Mouse (Mus musculus): ENCODE measurements around the gene Pnpla2.

Pnpla2 gene

GRCm38 (mm10) chr7:141467230-141468030 is 12.4 kb downstream of the Pnpla2 start, which contains the start of gene Cd151:
TSS of gene Cd151 (plus strand) at chr7:141467392.
- in situ Hi-C loops (cut with MboI): no loop called here

- in situ Hi-C loops (cut with MboI): no loop called here
Observed at GRCm38 (mm10) chr7:141468164-141468521, 13.1 kb downstream of the Pnpla2 start.

DNA sequence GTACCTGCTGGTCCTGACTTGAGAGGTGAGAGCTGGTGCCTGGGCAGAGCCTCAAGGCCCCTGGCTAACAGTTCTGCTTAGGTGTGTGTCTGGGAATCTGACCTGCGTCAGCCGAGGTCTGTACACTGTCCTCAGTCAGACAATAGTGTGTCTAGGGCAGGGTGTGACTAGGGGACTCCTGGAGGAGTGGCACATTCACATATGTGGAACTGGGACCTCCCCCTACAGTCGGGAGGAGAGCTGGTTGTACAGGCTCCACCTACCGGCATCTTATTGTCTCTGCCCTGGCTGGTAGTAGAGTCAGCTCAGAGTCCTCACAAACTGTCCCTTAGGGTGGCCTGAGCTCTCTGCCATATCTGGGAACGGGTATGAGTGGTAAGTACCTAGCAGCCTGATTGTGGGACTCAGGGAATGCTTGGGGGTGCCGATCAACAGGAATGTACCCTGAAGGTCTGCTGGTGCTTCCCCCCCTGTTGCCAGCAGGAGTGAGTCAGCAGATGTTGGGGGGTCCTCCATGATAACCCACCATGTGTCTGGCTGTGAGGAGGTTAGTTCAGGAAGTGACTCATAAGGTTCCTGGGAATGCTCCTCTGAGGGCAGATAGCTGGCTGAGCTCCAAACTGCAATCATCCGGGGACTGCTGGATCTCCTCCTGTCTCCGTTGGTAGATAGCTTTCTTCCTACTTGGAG is 13.7 kb downstream of the Pnpla2 start:
- in situ Hi-C loops (cut with MboI): no loop called here

DNA sequence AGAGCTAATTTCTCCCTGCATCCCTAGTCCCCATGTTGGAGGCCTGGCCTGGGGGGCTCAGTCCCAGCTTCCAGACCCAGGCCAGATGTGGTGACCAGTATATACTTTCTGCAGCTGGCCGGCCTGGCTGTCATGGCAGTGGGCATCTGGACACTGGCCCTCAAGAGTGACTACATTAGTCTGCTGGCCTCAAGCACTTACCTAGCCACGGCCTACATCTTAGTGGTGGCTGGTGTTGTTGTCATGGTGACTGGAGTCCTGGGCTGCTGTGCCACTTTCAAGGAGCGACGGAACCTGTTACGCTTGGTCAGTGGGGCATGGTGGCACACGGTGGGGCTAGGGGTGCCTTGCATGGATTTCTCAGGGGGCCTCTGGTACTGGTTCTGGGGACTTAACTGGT is 14.4 kb downstream of the Pnpla2 start:
- in situ Hi-C loops (cut with MboI): no loop called here

- in situ Hi-C loops (cut with MboI): loop anchor here (10.0 kb wide), 1 partner anchor 435 kb away; no protein-coding TSS in a partner anchor
Observed at GRCm38 (mm10) chr7:141469901-141470636, 15.1 kb downstream of the Pnpla2 start.

DNA sequence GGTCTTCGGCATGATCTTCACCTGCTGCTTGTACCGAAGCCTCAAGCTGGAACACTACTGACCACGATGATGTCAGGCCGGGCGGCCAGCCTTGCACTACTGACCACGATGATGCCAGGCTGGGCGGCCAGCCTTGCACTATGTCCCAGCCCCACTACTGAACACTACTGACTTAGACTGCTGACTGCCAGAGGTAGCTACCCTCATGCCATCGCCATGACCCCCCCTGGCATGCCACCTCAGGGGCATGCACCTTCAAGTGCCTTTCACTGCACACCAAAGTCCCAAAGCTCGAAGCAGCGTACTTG is 15.6 kb downstream of the Pnpla2 start:
- in situ Hi-C loops (cut with MboI): loop anchor here (10.0 kb wide), 1 partner anchor 434 kb away; no protein-coding TSS in a partner anchor

DNA sequence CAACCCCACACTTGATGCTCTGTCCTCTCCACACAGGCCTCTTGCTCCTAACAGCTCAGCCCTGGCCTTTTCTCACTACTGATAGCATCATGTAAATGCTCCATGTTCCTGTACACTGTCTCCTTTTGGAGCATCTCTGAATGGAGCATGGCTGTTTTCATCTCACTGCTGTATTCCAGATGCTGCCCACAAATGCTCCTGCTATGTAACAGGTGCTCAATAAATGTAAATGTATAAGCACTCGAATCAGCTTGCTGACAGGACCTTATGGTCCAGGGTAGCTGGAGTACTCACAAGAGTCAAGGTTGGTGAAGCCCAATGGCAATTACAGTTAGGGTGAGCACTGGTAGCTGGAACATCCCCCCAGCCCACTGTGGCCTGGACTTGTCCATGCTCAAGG is 16.2 kb downstream of the Pnpla2 start:
- in situ Hi-C loops (cut with MboI): loop anchor here (10.0 kb wide), 1 partner anchor 434 kb away; no protein-coding TSS in a partner anchor

GRCm38 (mm10) chr7:141472226-141472625 is 17.2 kb downstream of the Pnpla2 start:
- in situ Hi-C loops (cut with MboI): loop anchor here (10.0 kb wide), 1 partner anchor 433 kb away; no protein-coding TSS in a partner anchor

DNA sequence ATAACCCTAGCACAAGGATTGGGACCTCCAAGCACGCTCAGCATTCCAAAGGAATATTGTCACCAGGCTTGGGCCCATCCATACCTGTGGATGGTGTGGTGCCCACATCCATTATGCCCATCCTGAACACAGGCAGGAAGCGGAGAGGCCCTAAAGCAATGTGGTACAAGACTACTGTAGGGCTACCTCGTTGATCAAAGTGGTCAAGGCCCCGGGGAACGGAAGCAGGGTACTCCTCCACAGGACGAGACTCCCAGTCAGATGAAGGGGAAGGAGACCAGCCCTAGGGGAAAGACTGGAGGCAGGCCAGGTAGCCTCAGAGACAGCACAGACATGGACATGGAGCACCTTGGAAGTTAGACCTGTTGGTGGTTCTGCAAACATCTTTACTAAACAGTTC is 17.8 kb downstream of the Pnpla2 start:
- in situ Hi-C loops (cut with MboI): loop anchor here (10.0 kb wide), 1 partner anchor 432 kb away; no protein-coding TSS in a partner anchor

DNA sequence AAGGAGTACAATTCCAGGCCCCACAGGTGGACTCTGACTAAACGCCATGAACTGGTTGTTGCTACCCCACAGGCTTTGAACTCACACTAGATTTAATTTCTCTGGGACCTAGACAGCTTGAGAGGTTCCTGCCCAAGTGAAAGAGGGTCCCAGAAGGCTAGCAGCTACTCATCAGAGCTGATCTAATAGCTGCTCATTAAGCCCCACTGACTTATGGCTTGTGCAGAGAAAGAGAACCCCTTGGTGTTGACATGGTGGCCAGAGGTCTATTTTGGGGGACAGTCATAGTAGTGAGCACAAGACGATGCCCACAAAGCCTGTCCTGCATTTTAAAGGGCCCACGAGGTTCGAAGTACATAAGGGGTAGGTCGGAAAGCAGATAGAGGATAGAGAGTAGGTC is 19.2 kb downstream of the Pnpla2 start:
- in situ Hi-C loops (cut with MboI): loop anchor here (10.0 kb wide), 1 partner anchor 431 kb away; no protein-coding TSS in a partner anchor

DNA sequence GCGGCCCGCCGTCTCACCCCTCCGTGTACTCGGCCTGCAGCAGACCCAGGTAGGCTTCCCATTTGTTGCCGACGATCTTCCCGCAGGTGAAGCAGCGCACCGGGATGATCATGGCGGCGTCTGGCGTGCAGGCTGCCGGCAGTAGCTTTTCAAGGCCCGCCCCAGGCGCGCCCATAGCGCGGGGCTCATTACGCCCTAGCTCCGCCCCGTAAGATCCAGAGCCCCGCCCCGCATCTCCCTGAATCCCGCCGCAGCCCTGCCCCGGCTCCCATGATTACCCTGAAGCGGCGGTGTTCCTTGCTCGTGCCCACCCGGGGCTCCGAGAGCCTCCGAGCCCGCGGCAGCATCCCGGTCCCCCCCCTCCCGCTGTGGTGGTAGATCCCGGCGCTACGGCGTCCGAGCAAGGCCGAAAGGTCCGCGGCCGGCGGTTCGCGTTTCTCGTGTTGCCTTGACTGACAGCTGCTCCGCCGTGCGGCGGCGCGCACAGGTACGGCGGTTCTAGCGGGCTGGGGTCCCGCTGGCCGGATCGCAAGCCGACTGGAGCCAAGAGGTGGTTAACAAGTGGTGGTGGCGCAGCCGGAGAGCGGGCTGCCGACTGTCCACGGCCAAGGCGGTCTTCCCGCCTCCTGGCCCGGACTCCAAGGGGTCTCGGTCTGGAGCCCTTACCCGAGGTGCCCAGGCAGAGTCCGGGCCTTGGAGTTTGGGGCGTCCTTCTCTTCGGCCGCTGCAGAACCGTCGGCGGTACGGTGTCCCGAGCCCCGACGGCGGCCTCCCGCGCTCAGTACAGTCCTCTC is 20.2 kb downstream of the Pnpla2 start, which contains the start of the genes Polr2l and Tspan4:
Polr2l (minus strand) TSS at position 122 of the 794 bp plus-strand sequence.
Tspan4 (plus strand) TSS at position 230 of the 794 bp plus-strand sequence.
- in situ Hi-C loops (cut with MboI): loop anchor here (10.0 kb wide), 1 partner anchor 430 kb away; no protein-coding TSS in a partner anchor

DNA sequence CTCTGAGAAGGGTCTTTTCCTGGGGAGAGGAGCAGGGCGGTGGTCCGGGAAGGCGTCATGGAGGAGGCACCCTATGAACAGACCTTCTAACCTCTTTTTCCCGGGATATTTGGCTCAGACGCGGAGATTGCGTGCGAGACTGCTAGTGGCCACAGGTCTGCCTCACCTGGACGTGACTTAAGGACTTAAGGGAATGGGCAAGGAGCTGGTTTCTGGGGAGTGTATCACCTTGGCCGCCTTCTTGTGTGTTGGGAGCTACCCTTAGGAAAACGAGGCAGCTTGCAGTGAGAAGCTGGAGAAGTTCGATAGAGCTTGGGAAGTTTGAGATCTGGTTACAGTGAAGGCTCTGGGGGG is 20.8 kb downstream of the Pnpla2 start:
- in situ Hi-C loops (cut with MboI): loop anchor here (10.0 kb wide), 1 partner anchor 429 kb away; no protein-coding TSS in a partner anchor

DNA sequence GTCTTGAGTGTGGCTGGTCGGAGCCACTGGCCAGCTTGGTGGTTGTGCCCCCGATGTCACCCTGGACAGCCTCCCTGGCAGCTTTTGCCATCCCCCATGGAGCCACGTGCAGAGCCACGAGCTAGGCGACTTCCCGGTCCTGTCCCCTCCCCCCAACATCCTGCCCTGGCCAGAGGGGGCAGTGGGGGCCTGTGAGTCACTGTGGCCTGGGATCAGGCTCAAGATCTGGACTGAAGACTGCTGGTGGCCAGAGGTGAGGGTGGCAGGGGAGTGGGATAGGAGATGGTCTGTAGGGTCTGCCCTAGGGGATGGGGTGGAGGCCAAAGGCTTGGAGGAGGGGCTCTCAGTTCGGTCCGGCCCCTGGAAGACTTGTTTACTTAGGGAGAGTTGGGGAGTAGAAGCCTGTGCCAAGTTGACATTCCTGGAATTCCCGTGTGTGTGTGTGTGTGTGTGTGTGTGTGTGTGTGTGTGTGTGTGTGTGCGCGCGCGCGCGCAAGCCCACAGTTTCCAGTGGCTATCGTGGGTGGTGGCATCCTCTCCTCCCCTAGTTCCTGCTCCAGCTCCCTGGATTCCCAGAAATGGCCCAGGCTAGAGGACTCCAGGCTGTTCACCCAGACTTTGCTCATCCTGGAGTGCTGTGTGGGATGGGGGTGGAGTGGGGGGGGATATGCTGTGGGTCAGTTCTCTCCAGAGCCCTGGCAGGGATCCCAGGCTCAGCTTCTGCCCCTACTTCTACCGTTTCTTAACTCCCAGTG is 21.4 kb downstream of the Pnpla2 start:
- in situ Hi-C loops (cut with MboI): loop anchor here (10.0 kb wide), 1 partner anchor 428 kb away; no protein-coding TSS in a partner anchor

DNA sequence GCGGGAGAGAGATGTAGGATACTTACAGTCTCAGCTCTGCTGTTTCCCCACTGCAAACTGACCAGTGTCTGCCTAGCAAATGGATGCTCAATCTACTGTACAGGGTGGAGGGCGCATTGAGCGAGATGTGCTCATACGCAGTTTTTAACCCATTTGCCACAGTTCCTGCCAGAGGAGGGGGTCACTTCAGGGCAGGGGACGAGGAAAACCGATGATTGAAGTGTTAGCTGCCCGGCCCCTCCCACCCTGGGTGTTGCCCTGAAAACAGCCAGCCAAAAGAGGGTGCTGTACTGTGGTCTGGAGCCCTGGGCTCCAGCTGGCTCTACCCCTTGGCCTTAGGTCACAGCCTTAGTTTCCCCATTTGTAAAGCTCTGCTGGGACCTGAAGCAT is 22.0 kb downstream of the Pnpla2 start:
- in situ Hi-C loops (cut with MboI): loop anchor here (10.0 kb wide), 1 partner anchor 428 kb away; no protein-coding TSS in a partner anchor

DNA sequence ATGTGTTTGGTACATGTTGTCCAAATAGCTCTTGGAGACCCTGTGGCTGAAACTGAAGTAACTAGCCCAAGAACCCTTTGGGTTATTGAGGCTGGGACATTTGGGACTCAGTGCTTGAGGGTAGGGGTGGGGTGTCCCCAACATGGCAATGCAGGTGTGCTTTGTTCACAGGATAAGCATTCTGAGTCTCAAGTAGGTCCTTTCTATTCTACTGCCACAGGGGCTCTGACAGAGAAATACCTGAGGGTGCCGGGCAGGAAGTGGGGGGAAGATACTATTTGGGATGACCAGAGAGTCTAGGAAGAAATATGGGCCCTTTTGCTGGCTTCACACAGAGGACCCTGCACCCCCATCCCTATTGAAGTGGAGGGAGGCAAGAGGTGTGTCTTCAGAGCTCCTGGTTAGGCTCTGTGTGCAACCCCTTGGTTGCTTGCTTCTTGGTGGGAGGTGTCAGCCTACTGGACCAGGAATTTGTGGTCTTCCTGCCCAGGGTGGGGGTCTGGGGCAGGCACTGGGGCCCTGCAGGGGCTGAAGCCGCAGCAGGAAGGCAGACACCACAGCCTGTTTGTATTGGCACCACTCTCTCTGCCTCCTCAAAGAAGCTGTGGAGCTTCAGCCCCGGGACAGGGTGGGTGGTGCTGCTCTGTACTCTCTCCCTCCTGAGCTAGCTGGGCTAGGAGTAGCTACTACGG is 22.7 kb downstream of the Pnpla2 start:
- in situ Hi-C loops (cut with MboI): loop anchor here (10.0 kb wide), 1 partner anchor 427 kb away; no protein-coding TSS in a partner anchor

DNA sequence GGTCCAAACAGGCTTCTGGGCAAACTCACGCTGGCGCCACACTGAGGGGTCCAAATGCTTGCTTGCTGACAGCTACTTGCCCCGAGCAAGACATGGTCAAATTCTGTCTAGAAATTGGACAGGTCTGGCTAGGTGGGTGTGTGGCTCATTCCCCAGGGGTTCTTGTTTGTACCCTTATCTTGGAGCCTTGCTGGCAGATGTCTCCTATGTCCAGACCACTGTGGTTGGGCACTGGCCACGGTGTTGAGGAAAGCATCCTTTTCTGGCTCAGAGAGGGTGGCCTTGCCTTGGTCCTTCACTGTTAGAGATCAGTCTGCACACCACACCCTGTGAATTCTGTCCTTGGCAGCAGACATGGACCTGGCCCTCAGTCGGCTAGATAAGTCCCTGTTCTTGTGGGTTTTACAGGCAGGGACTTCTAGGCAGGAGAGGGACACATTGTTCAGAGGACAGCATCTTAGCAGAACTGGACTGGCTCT is 23.3 kb downstream of the Pnpla2 start:
- in situ Hi-C loops (cut with MboI): loop anchor here (10.0 kb wide), 1 partner anchor 426 kb away; no protein-coding TSS in a partner anchor

GRCm38 (mm10) chr7:141480842-141481497 is 26.0 kb downstream of the Pnpla2 start:
- in situ Hi-C loops (cut with MboI): no loop called here

GRCm38 (mm10) chr7:141481498-141482401 is 26.8 kb downstream of the Pnpla2 start:
- in situ Hi-C loops (cut with MboI): no loop called here
